Mouse (Mus musculus) right cerebral cortex, postnatal 10 days (tissue): ENCODE results near the gene Riox1.
"Not testable (repeated sequence)": the region's sequence is repeated elsewhere in the genome, so short reads cannot be mapped to it uniquely, and the experiment has no call there.

Experiments
- DNase-seq, 2 experiments: peaks; one replicate each; pipeline ENCODE4 v3.0.0; 2021; ENCODE audit warnings: low spot score in 2 of 2

Riox1 gene

GRCm38 (mm10) chr12:83950493-83950839 lies at the start of gene Riox1:
Gene Riox1, plus strand, starts transcription at chr12:83950608.
- DNase-seq, result peak; percentile 90

GRCm38 (mm10) chr12:83910451-83910850 lies 40.0 kb upstream of the Riox1 start:
- DNase-seq, result peak in 1 of 2 experiments; percentile 9

GRCm38 (mm10) chr12:83914202-83914740 lies 36.1 kb upstream of the Riox1 start:
- DNase-seq, result peak in 1 of 2 experiments; percentile 22

- DNase-seq, result no peak
These were observed 35.6 kb upstream of the Riox1 start for GRCm38 (mm10) chr12:83914797-83915196.

- peak in 1 of 2 experiments; percentile 26 for DNase-seq
These were observed 33.5 kb upstream of the Riox1 start for GRCm38 (mm10) chr12:83916884-83917283.

GRCm38 (mm10) chr12:83920721-83921441 lies 29.5 kb upstream of the Riox1 start:
- DNase-seq, result peak; percentile 43 to 50

GRCm38 (mm10) chr12:83921535-83922381 lies 28.6 kb upstream of the Riox1 start, which contains the start of gene Numb:
Gene Numb, minus strand, starts transcription at chr12:83921934.
- peak; percentile 99 for DNase-seq

- no peak for DNase-seq
These were observed 27.5 kb upstream of the Riox1 start for GRCm38 (mm10) chr12:83922724-83923485.

- no peak for DNase-seq
These were observed 26.9 kb upstream of the Riox1 start for GRCm38 (mm10) chr12:83923486-83923859.

- DNase-seq, result peak in 1 of 2 experiments; percentile 22
These were observed 26.1 kb upstream of the Riox1 start for GRCm38 (mm10) chr12:83924332-83924731.

- no peak for DNase-seq
These were observed 25.2 kb upstream of the Riox1 start for GRCm38 (mm10) chr12:83925160-83925703.

GRCm38 (mm10) chr12:83926061-83926460 lies 24.3 kb upstream of the Riox1 start:
- no peak for DNase-seq

GRCm38 (mm10) chr12:83927747-83928146 lies 22.7 kb upstream of the Riox1 start:
- DNase-seq, result no peak

GRCm38 (mm10) chr12:83929186-83929804 lies 21.1 kb upstream of the Riox1 start:
- DNase-seq, result no peak

GRCm38 (mm10) chr12:83937600-83937999 lies 12.8 kb upstream of the Riox1 start:
- no peak for DNase-seq

GRCm38 (mm10) chr12:83938592-83938991 lies 11.8 kb upstream of the Riox1 start:
- DNase-seq, result not testable (repeated sequence)

GRCm38 (mm10) chr12:83939332-83939731 lies 11.1 kb upstream of the Riox1 start:
- no peak for DNase-seq

- DNase-seq, result no peak
These were observed 10.4 kb upstream of the Riox1 start for GRCm38 (mm10) chr12:83940031-83940430.

GRCm38 (mm10) chr12:83941938-83942337 lies 8.5 kb upstream of the Riox1 start:
- DNase-seq, result no peak

- no peak for DNase-seq
These were observed 3.1 kb upstream of the Riox1 start for GRCm38 (mm10) chr12:83947260-83947811.

- no peak for DNase-seq
These were observed 1.4 kb upstream of the Riox1 start for GRCm38 (mm10) chr12:83949043-83949442.
